In genomic region chrX:159597502-159597901, GRCm38 (mm10) we compare ENCODE assay signal across 31 mouse cellular contexts. TPM values are rescaled to one million over a fixed set of nuclear protein-coding genes. Genes with fewer than 3 reads are reported as not detected.
A peak's percentile ranks its signal among the peaks of the same experiment; 100 is the strongest.
DNase-seq lines count a peak whose midpoint lies in the region; ATAC-seq lines count a peak whose summit lies in the region.
"Had no signal": no experiment of that assay in that cellular context is flagged by ENCODE, and none has a peak within 500 bp of the region (broad histone marks: within the 10 kb centered on the region; RNA-seq: fewer than 3 reads in every experiment).

No protein-coding gene starts in this region.

- H3K9ac ChIP-seq in liver, embryonic 15.5 days: no peak overlapping the region
- H3K9ac ChIP-seq: embryonic facial prominence, embryonic 12.5 days; heart, embryonic 12.5 days; hindbrain, embryonic 14.5 days; kidney, embryonic 15.5 days; limb, embryonic 15.5 days; lung, embryonic 15.5 days; midbrain, embryonic 12.5 days; neural tube, embryonic 13.5 days had no signal

- H3K4me1 ChIP-seq in liver, embryonic 15.5 days (replicated peaks): peaks cover 26% of the 10 kb centered on the region
- H3K4me1 ChIP-seq in hindbrain, embryonic 10.5 days (replicated peaks): no peaks in the 10 kb centered on the region
- H3K4me1 ChIP-seq: embryonic facial prominence, embryonic 12.5 days; forebrain, embryonic 10.5 days; heart, embryonic 12.5 days; kidney, embryonic 15.5 days; limb, embryonic 10.5 days; limb, embryonic 15.5 days; lung, embryonic 15.5 days; midbrain, embryonic 12.5 days; neural tube, embryonic 13.5 days had no signal

- no peaks in the 10 kb centered on the region for H3K36me3 ChIP-seq in liver, embryonic 15.5 days (replicated peaks)
- no peaks in the 10 kb centered on the region for H3K36me3 ChIP-seq in hindbrain, embryonic 10.5 days
- H3K36me3 ChIP-seq: embryonic facial prominence, embryonic 12.5 days; forebrain, embryonic 10.5 days; heart, embryonic 12.5 days; kidney, embryonic 15.5 days; limb, embryonic 10.5 days; limb, embryonic 15.5 days; lung, embryonic 15.5 days; midbrain, embryonic 12.5 days; neural tube, embryonic 13.5 days had no signal

- H3K9me3 ChIP-seq in liver, embryonic 15.5 days (replicated peaks): no peaks in the 10 kb centered on the region
- H3K9me3 ChIP-seq in hindbrain, embryonic 10.5 days: no peaks in the 10 kb centered on the region
- H3K9me3 ChIP-seq: embryonic facial prominence, embryonic 12.5 days; forebrain, embryonic 10.5 days; heart, embryonic 12.5 days; kidney, embryonic 15.5 days; limb, embryonic 10.5 days; limb, embryonic 15.5 days; lung, embryonic 15.5 days; midbrain, embryonic 12.5 days; neural tube, embryonic 13.5 days had no signal

- peak; percentile 52 for DNase-seq in c-Kit-negative CD71-positive TER-119-positive erythroid progenitor cells, embryonic 14.5 days (ENCODE audit: low read depth, low spot score)
- DNase-seq in liver: peak; percentile 22
- no peak for DNase-seq in hindbrain, embryonic 10.5 days (ENCODE audit: low spot score)
- no peak for DNase-seq in left cerebral cortex, adult 11 months (ENCODE audit: low spot score)
- DNase-seq in embryo, embryonic 11 days: no peak
- DNase-seq in ovary, postnatal 36 days (ENCODE audit: low spot score): no peak
- DNase-seq: adrenal gland, postnatal 14 days; cerebellum, adult 8-10 months; cerebellum, postnatal 25 days; gastrocnemius, adult 2 months; gastrocnemius, postnatal 36 days; heart, adult 2 months; heart, postnatal 4 days; kidney, adult 11 months; kidney, postnatal 25 days; retina, postnatal 1 day; right cerebral cortex, postnatal 14 days; thymus, postnatal 4 days had no signal

- H3K4me2 ChIP-seq in liver, embryonic 15.5 days: peak overlapping the region; percentile 23; the same call in 1 of the 2 replicates
- H3K4me2 ChIP-seq: embryonic facial prominence, embryonic 12.5 days; heart, embryonic 12.5 days; hindbrain, embryonic 14.5 days; kidney, embryonic 15.5 days; limb, embryonic 15.5 days; lung, embryonic 15.5 days; midbrain, embryonic 12.5 days; neural tube, embryonic 13.5 days had no signal

- no peak overlapping the region for H3K4me3 ChIP-seq in liver, embryonic 15.5 days (replicated peaks)
- H3K4me3 ChIP-seq in hindbrain, embryonic 10.5 days: no peak overlapping the region
- H3K4me3 ChIP-seq: embryonic facial prominence, embryonic 12.5 days; forebrain, embryonic 10.5 days; gastrocnemius, adult 2 months; heart, adult 2 months; heart, embryonic 12.5 days; kidney, embryonic 15.5 days; limb, embryonic 10.5 days; limb, embryonic 15.5 days; lung, embryonic 15.5 days; midbrain, embryonic 12.5 days; neural tube, embryonic 13.5 days had no signal

- peak; percentile 93 for ATAC-seq in liver, embryonic 15.5 days (ENCODE audit: insufficient read depth)
- ATAC-seq: forebrain, embryonic 16.5 days; Patski had no signal

- no peaks in the 10 kb centered on the region for H3K27me3 ChIP-seq in liver, embryonic 15.5 days
- H3K27me3 ChIP-seq in hindbrain, embryonic 10.5 days (ENCODE audit: insufficient read depth, poor library complexity, severe bottlenecking): peaks cover 15% of the 10 kb centered on the region
- H3K27me3 ChIP-seq: heart, embryonic 12.5 days; lung, embryonic 15.5 days; neural tube, embryonic 13.5 days; Patski had no signal

- WGBS in liver, embryonic 15.5 days (ENCODE audit: insufficient replicate concordance): 24% methylated on average over 1 of the region's 1 CpGs
- 85% methylated on average over 1 of the region's 1 CpGs for WGBS in hindbrain, embryonic 10.5 days

- H3K27ac ChIP-seq in liver, embryonic 15.5 days (replicated peaks): peak overlapping the region; percentile 84
- H3K27ac ChIP-seq in hindbrain, embryonic 10.5 days: no peak overlapping the region
- H3K27ac ChIP-seq: embryonic facial prominence, embryonic 12.5 days; forebrain, embryonic 10.5 days; gastrocnemius, adult 2 months; heart, adult 2 months; hindbrain, embryonic 14.5 days; kidney, embryonic 15.5 days; limb, embryonic 10.5 days; limb, embryonic 15.5 days; lung, embryonic 15.5 days; midbrain, embryonic 12.5 days; neural tube, embryonic 13.5 days had no signal

RNA-seq across cellular contexts. Expression of gene Sh3kbp1, which starts 29.6 kb away (rescaled TPM):
- polyA plus RNA-seq in liver, embryonic 15.5 days (2015; fragmentation: Nextera tagmentation; extraction: Ambion mirVana): 12.6 and 13.4 TPM in 2 replicates
- 24.8 and 26.8 TPM in 2 replicates for polyA plus RNA-seq in hindbrain, embryonic 10.5 days (2016; fragmentation: Nextera tagmentation; extraction: Ambion mirVana)

Comparison
In these comparisons a context has a peak if more than half of its experiments do, and no peak if none do; other contexts are left out.
1. DNase-seq: peak in c-Kit-negative CD71-positive TER-119-positive erythroid progenitor cells, embryonic 14.5 days (single experiment) and liver (single experiment); none in hindbrain, embryonic 10.5 days (single experiment), left cerebral cortex, adult 11 months (single experiment), embryo, embryonic 11 days (single experiment) and ovary, postnatal 36 days (single experiment).